Mouse (Mus musculus) cortical plate, adult 2 months (tissue): ENCODE measurements around the gene Polr3h.

ENCODE experiments used
- CTCF ChIP-seq: fragments of 200-500 bp; IDR thresholded peaks from 2 replicates; pipeline ENCODE4 v1.5.1; 2011; ENCODE audit warnings: mild to moderate bottlenecking, control low read depth, low read length; ENCODE audit not compliant: insufficient read depth; ENCODE audit errors: extremely low read depth
- POLR2A ChIP-seq: fragments of 200-500 bp; IDR thresholded peaks from 2 replicates; pipeline ENCODE4 v1.6.1; 2011; ENCODE audit warnings: mild to moderate bottlenecking, low read length, control low read depth; ENCODE audit not compliant: insufficient read depth; ENCODE audit errors: extremely low read depth

- no peak for TF ChIP-seq POLR2A
- TF ChIP-seq CTCF, result no peak
Observed at GRCm38 (mm10) chr15:81852411-81853000, 73.5 kb downstream of the Polr3h start.
